Comparison of ENCODE assay signal across 20 mouse cellular contexts in genomic region chr19:17013085-17013484, GRCm38 (mm10).
"Had no signal": no experiment of that assay in that cellular context is flagged by ENCODE, and none has a peak within 500 bp of the region (broad histone marks: within the 10 kb centered on the region; RNA-seq: fewer than 3 reads in every experiment).

No protein-coding gene starts in this region.

- H3K27ac ChIP-seq: intestine, embryonic 15.5 days; kidney, embryonic 15.5 days; limb, embryonic 12.5 days; limb, embryonic 15.5 days; macrophage; midbrain, embryonic 10.5 days; midbrain, embryonic 13.5 days; stomach, postnatal 0 days had no signal

- H3K9me3 ChIP-seq: intestine, embryonic 15.5 days; kidney, embryonic 15.5 days; limb, embryonic 12.5 days; limb, embryonic 15.5 days; midbrain, embryonic 10.5 days; midbrain, embryonic 13.5 days had no signal

- H3K4me3 ChIP-seq: intestine, embryonic 15.5 days; kidney, embryonic 15.5 days; limb, embryonic 12.5 days; limb, embryonic 15.5 days; midbrain, embryonic 10.5 days; midbrain, embryonic 13.5 days had no signal

- H3K4me1 ChIP-seq: intestine, embryonic 15.5 days; midbrain, embryonic 10.5 days had no signal

- H3K9ac ChIP-seq: intestine, embryonic 15.5 days; kidney, embryonic 15.5 days; limb, embryonic 12.5 days; limb, embryonic 15.5 days; midbrain, embryonic 13.5 days had no signal

- H3K27me3 ChIP-seq: intestine, embryonic 15.5 days; kidney, embryonic 15.5 days; limb, embryonic 12.5 days; limb, embryonic 15.5 days; midbrain, embryonic 13.5 days had no signal

- H3K36me3 ChIP-seq: intestine, embryonic 15.5 days; kidney, embryonic 15.5 days; limb, embryonic 12.5 days; limb, embryonic 15.5 days; midbrain, embryonic 10.5 days; midbrain, embryonic 13.5 days had no signal

- ATAC-seq: intestine, embryonic 15.5 days; midbrain, embryonic 13.5 days; midbrain, embryonic 16.5 days had no signal

- DNase-seq: kidney, adult 11 months; kidney, adult 8-10 months; kidney, postnatal 10 days; kidney, postnatal 36 days; left cerebral cortex, postnatal 4 days; lung, adult 2 months; right cerebral cortex, postnatal 14 days; right cerebral cortex, postnatal 4 days; thymus, adult 2 months; thymus, postnatal 14 days; thymus, postnatal 4 days had no signal

- H3K4me2 ChIP-seq: intestine, embryonic 15.5 days; kidney, embryonic 15.5 days; limb, embryonic 12.5 days; limb, embryonic 15.5 days; midbrain, embryonic 13.5 days had no signal
